Mouse (Mus musculus) kidney, embryonic 15.5 days (tissue): ENCODE measurements at regions not wholly inside any gene's neighbourhood (a gene's known extent, or its start where the extent isn't known, plus 50 kb on each side); places are given as distances from the start of the nearest gene placed in this dataset.

ENCODE experiments used
- ATAC-seq: fragments of 200-750 bp; cut with Nextera tagmentation; replicated peaks from 2 replicates; pipeline ENCODE4 v1.8.0; 2017; ENCODE audit warnings: moderate TSS enrichment; ENCODE audit not compliant: low FRiP score
- H3K27ac ChIP-seq: fragments of 300-500 bp; sonication (generic); 2 replicates; pipeline ENCODE4 v1.5.1; 2015; ENCODE audit warnings: mild to moderate bottlenecking, inconsistent platforms
- H3K27me3 ChIP-seq: fragments of 300-500 bp; sonication (generic); 2 replicates; pipeline ENCODE4 v1.6.1; 2015; ENCODE audit warnings: inconsistent platforms
- H3K36me3 ChIP-seq: fragments of 300-500 bp; sonication (generic); 2 replicates; pipeline ENCODE4 v1.6.1; 2015; ENCODE audit warnings: inconsistent platforms
- H3K4me1 ChIP-seq: fragments of 300-500 bp; sonication (generic); 2 replicates; pipeline ENCODE4 v1.6.1; 2015; ENCODE audit warnings: inconsistent platforms
- H3K4me2 ChIP-seq: fragments of 300-500 bp; sonication (generic); 2 replicates; pipeline ENCODE4 v1.6.1; 2015; ENCODE audit warnings: moderate library complexity, mild to moderate bottlenecking, inconsistent platforms
- H3K4me3 ChIP-seq: fragments of 300-500 bp; sonication (generic); replicated peaks from 2 replicates; pipeline ENCODE4 v1.5.1; 2015; ENCODE audit warnings: mild to moderate bottlenecking, inconsistent platforms
- H3K9ac ChIP-seq: fragments of 300-500 bp; sonication (generic); 2 replicates; pipeline ENCODE4 v1.6.1; 2015; ENCODE audit warnings: mild to moderate bottlenecking, inconsistent platforms
- H3K9me3 ChIP-seq: fragments of 300-500 bp; sonication (generic); replicated peaks from 2 replicates; pipeline ENCODE4 v1.6.1; 2016; ENCODE audit warnings: inconsistent platforms
- WGBS: fragments of 180-500 bp; shearing (Covaris S2); methylation state at CpG from one replicate; pipeline ENCODE4 v1.1.7; 2015; ENCODE audit warnings: mixed read lengths; 5-methylcytosine and 5-hydroxymethylcytosine counted together

DNA sequence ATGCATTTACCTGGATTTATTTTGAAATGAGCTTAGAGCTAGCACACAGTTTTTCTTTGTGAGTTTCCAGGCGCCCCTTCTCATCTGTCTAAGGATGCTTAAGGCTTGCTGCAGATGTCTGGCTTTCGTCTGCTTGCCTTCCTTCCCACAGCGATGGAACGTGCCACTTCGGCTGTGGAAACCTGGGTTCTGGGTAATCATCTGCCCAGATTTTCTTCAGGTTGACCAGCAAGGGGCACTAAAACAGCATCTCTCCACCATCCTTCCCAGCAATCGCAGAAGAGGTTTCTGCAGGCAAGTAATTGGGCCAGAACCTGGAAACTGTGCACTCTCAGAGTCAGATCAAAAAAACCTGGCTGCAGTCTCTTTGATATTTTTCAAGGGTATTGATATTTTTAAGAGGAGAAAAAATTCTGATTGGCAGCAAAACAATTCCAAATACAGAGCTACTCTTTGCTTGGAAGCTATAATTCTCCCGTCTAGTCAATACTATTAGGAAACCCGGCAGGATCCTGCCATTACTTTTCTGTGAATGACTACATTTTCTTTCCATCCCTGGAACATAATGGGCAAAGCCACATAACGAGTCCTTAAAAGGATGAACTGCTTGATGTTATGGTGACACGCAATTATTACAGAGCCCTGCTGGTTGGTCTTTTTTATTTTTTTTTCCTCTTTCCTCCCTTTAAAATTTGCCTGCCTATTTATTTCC, 75.2 kb upstream of the Sash1 start:
- 78% methylated on average over 10 of the region's 10 CpGs for WGBS
- Histone ChIP-seq H3K4me1 (peaks cover 1% of the 10 kb centered on the region), H3K9ac (no peak overlapping the region), H3K4me3 (no peak overlapping the region), H3K4me2 (no peak overlapping the region), H3K9me3 (no peaks in the 10 kb centered on the region), H3K27me3 (no peaks in the 10 kb centered on the region), H3K27ac (no peak overlapping the region), H3K36me3 (no peaks in the 10 kb centered on the region)
- no peak for ATAC-seq

DNA sequence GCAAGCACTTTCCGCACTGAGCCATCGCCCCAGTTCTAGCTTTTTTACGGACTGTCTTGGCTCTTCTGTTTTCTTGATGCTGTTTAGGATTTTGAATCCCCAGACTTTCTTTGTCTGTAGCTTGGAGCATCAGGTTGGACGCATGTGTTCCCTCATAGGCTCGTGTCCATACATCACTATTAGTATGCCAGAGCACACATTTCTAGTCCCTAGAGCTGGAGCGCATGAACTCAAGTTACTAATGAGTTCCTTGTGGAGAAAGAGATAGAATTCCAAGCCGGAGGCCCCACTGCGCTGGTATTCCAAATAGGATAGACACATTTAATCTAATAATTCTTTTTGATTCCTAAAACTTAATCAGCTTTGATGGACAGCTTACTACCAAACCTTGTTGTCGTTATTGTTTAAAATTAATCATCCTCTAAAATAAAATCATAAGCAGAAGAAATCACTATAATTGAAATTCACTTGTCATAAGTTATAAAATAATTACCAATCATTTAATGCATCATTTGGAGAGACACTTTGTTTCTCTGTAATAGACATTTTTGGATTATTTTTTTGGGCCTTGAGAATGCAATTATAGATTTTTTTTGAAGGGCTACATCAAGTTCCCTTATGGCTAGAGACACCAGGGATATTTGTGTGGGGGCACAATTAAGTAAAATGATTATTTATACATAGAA, 74.5 kb upstream of the Sash1 start:
- Histone ChIP-seq H3K9ac (no peak overlapping the region), H3K4me2 (no peak overlapping the region), H3K4me3 (no peak overlapping the region), H3K27me3 (no peaks in the 10 kb centered on the region), H3K9me3 (no peaks in the 10 kb centered on the region), H3K27ac (no peak overlapping the region), H3K4me1 (peaks cover 8% of the 10 kb centered on the region), H3K36me3 (no peaks in the 10 kb centered on the region)
- WGBS: 87% methylated on average over 9 of the region's 9 CpGs
- ATAC-seq: no peak

DNA sequence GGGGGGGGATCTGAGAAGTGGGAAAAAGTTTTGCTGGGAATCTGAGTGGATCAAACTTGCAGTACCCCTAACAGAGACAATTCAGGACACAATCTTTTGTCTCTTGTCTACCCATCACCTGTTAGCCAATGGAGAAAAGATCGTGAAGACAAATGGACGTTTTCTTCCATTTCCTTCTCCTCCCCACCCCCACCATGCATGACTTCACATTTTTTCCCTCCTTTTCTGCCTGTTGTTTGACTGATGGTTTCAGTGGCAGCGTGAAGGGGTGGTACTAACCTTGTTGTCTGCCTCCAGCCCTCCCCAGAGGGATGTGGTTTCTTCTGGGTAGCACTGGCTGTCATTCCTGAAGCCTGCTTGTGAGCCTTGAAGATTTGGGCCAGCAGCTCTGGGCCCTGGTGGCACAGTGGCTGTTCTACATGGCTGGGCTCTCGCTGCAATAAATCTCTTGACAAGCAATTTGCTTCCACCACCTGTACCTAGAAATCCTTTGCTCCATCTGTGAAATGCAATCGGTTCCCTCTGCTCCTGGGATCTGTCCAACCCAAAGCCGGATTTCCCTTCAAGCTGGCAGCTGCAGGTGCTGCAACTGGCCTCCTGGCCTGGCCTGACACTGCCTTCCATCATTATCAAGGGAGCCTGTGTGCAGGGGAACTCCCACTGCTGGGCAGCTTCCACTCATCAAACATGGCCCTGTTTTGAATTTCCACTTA, 69.8 kb upstream of the Sash1 start:
- Histone ChIP-seq H3K27me3 (no peaks in the 10 kb centered on the region), H3K27ac (0 out of 2 replicates have a peak overlapping the region, but pooled peaks have one; percentile 13), H3K36me3 (no peaks in the 10 kb centered on the region), H3K4me2 (no peak overlapping the region), H3K4me1 (peaks cover 25% of the 10 kb centered on the region), H3K4me3 (no peak overlapping the region), H3K9me3 (no peaks in the 10 kb centered on the region), H3K9ac (no peak overlapping the region)
- ATAC-seq: peak; percentile 84
- 18% methylated on average over 6 of the region's 6 CpGs for WGBS

DNA sequence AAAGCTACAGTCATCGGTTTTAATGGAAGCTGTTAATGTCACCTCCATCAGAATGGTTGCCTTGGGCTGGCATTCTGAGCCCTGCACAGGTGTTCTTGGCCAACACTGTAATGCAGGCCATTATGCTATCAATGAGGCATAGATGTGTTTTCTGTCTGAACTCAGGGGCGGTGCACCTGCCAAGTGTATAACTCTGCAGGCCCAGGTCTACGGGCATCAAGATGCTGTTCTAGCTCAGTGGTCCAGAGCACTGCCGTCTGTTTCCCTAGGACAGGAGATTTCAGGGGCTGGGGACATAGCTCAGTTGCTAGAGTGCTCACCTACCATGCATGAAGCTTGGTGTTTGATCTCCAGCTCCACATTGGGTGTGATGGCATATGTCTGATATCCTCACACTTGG, 68.1 kb upstream of the Sash1 start:
- 58% methylated on average over 4 of the region's 4 CpGs for WGBS
- ATAC-seq: peak; percentile 53
- peaks cover 30% of the 10 kb centered on the region for H3K4me1 ChIP-seq

DNA sequence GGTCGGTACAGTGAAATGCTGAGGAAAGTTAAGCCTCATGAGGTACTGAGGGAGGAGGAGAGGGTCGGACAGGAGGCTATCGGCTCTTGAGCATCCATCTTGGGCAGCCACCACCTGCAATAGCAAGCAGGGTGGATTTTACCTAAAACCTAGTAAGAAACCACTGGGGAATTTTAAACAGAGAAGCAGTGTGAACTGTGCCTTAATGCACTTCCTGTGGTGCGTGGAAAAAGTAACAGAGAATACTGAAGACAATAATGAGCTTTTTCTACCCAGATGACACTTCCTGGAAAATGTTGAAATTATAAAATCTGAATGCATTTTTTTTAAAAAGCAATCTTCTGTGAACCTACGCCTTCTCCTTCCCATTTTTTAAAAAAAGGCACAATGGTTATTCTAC, 67.1 kb upstream of the Sash1 start:
- Histone ChIP-seq H3K27ac (no peak overlapping the region), H3K4me2 (no peak overlapping the region), H3K9ac (no peak overlapping the region), H3K36me3 (no peaks in the 10 kb centered on the region), H3K4me3 (no peak overlapping the region), H3K4me1 (peaks cover 30% of the 10 kb centered on the region), H3K9me3 (no peaks in the 10 kb centered on the region), H3K27me3 (no peaks in the 10 kb centered on the region)
- 83% methylated on average over 5 of the region's 5 CpGs for WGBS
- ATAC-seq: no peak

More for the DNA sequence above, 68.1 kb upstream of the Sash1 start:
- H3K27ac ChIP-seq: no peak overlapping the region
- H3K27me3 ChIP-seq: no peaks in the 10 kb centered on the region
- no peak overlapping the region for H3K9ac ChIP-seq
- H3K9me3 ChIP-seq: no peaks in the 10 kb centered on the region
- H3K4me3 ChIP-seq: no peak overlapping the region
- H3K4me2 ChIP-seq: no peak overlapping the region
- H3K36me3 ChIP-seq: no peaks in the 10 kb centered on the region

DNA sequence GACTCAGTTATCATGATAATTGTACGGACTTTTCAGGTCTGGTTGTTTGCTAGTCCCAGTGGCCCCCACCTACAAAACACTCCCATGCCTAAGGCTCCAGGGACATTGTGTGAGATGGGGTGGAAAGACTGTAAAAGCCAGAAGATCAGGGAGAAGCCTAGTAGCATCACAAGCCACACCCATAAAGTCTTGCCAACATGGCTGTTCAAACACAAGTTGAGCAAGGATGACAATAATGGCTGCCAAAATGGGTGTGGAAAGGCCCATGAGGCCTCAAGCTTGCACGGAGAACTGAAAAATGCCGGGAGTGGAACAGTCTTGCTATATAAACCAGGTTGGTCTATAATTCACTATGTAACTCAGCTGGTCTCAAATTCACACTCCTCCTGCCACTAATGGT, 66.1 kb upstream of the Sash1 start:
- Histone ChIP-seq H3K27ac (no peak overlapping the region), H3K36me3 (no peaks in the 10 kb centered on the region), H3K9ac (no peak overlapping the region), H3K27me3 (no peaks in the 10 kb centered on the region), H3K9me3 (no peaks in the 10 kb centered on the region), H3K4me2 (no peak overlapping the region), H3K4me3 (no peak overlapping the region), H3K4me1 (peaks cover 30% of the 10 kb centered on the region)
- 84% methylated on average over 3 of the region's 3 CpGs for WGBS
- ATAC-seq: no peak

DNA sequence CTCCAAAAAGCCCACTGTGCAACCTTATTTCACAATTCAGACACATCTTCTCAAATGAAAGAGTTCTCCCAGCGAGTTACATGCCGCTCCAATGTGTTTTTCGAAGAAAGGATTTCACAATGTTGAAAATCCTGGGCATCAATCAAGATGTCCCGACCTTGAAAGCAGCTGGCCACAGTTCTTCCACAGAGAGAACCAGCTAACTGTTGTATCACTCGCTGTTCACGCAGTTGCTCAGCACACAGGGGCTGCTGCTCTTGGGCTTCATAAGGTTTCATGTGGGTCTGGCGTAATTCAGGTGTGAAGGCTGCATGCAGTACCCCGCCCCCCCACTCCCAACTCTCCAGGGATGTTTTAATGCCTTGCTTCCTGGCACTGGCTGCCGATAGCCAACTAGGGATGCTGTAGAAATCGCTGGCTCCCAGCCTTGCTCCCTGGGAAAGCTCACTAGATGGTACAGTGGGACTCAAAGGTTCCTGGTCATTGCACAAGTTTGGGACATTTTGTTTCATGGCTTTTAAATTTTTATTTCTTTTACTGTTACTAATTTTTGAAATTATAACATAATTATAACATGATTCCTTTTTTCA, 65.5 kb upstream of the Sash1 start:
- Histone ChIP-seq H3K9me3 (no peaks in the 10 kb centered on the region), H3K27me3 (no peaks in the 10 kb centered on the region), H3K4me2 (no peak overlapping the region), H3K27ac (no peak overlapping the region), H3K4me1 (peaks cover 30% of the 10 kb centered on the region), H3K36me3 (no peaks in the 10 kb centered on the region), H3K4me3 (no peak overlapping the region), H3K9ac (no peak overlapping the region)
- WGBS: 65% methylated on average over 10 of the region's 10 CpGs
- no peak for ATAC-seq

DNA sequence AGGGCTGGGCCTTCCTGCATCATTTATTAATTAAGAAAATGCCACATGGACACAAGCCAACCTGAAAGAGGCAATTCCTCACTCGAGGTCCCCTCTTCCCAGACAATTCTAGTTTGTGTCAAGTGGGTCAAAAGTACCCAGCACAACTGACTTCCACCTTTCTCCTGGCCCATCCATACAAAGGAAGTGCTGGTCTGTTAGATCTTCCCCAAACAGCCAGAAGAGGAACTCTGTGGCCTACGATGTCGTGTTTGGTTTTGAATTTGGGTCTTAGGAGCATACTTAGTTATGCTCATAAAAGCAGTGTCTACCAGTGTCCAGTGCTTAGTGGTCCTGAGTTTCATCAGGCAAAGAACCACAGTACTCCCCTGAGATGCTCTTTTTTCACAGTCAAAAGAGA, 62.4 kb upstream of the Sash1 start:
- 80% methylated on average over 3 of the region's 3 CpGs for WGBS
- Histone ChIP-seq H3K4me3 (no peak overlapping the region), H3K4me2 (no peak overlapping the region), H3K4me1 (peaks cover 18% of the 10 kb centered on the region), H3K27ac (no peak overlapping the region), H3K9ac (no peak overlapping the region), H3K9me3 (no peaks in the 10 kb centered on the region), H3K36me3 (no peaks in the 10 kb centered on the region), H3K27me3 (no peaks in the 10 kb centered on the region)
- no peak for ATAC-seq

DNA sequence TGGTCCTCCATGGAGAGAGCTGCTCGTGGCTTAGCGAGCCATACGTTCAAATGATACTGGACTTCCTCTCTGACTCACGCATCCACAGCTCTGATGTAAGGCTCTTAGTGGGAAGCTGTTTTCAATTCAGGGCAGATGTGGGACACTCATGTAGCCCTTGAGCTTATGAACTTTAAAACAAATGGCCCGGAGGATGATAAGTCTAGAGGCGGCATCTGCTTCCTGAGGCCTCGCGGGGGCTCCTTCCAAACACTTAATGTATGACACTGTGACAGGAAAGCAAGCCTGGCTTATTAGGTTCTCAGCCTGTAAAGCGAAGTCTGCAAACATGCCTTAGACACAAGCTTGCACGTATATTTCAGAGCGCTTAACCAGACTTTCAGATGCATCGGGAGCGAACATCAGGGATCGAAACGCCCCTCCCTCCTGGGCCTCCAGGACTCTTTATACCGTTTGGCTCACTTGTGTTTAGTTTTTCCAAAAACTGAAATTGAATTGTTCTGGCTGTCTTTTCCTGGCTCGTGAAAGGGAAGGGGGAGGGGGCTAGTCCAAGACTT, 59.4 kb upstream of the Sash1 start:
- Histone ChIP-seq H3K27ac (peak overlapping the region; percentile 79), H3K36me3 (no peaks in the 10 kb centered on the region), H3K27me3 (no peaks in the 10 kb centered on the region), H3K4me2 (peak overlapping the region; percentile 45), H3K9ac (no peak overlapping the region), H3K9me3 (no peaks in the 10 kb centered on the region), H3K4me3 (peak overlapping the region; percentile 3), H3K4me1 (0 out of 2 replicates have a peak, but pooled peaks cover 6% of the 10 kb centered on the region)
- peak; percentile 49 for ATAC-seq
- WGBS: 32% methylated on average over 17 of the region's 17 CpGs

DNA sequence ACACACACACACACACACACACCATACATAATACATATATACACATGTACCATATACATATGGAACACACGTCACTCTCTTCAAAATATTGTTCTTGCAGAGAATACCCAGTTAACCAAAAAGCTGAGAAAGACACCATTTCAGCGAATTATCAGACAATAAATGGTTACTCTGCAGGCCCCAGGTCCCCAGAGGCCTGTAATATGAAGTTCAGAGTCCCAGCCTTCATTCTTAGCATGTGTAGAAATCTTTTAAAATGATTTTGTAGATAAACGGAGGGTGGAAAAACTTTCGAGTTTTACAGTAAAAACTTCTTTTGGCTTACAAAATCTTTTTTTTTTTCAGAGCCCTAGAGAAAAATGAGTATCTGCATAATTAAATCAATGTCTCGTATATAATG, 58.7 kb upstream of the Sash1 start:
- H3K4me1 ChIP-seq: 0 out of 2 replicates have a peak, but pooled peaks cover 5% of the 10 kb centered on the region
- H3K36me3 ChIP-seq: no peaks in the 10 kb centered on the region
- no peak for ATAC-seq
- no peaks in the 10 kb centered on the region for H3K27me3 ChIP-seq
- peak overlapping the region; percentile 79; the same call in 1 of the 2 replicates for H3K27ac ChIP-seq
- H3K4me2 ChIP-seq: peak overlapping the region; percentile 45
- H3K4me3 ChIP-seq: peak overlapping the region; percentile 3
- no peaks in the 10 kb centered on the region for H3K9me3 ChIP-seq
- WGBS: 65% methylated on average over 5 of the region's 5 CpGs
- no peak overlapping the region for H3K9ac ChIP-seq

DNA sequence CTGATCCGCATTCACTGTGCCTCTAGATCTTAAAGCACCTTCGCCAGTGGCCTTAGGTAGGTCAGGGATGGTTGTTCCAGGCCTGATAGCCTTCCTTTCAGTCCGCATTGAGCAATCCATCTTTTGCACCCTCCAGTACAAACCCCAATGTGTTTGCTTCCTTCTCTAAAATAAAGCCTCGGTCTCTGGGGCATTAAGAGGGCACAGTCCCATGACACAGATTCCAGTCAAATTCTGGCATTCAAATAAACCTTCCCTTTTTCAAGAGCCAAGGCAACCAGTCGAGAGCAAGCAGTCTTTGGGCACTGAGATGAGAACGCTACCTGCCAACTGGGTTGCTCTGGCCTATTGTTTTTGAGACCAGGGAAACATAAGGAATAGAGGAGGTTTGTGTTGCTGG, 57.8 kb upstream of the Sash1 start:
- H3K36me3 ChIP-seq: no peaks in the 10 kb centered on the region
- no peak for ATAC-seq
- WGBS: 88% methylated on average over 6 of the region's 6 CpGs
- no peak overlapping the region for H3K27ac ChIP-seq
- H3K4me1 ChIP-seq: 0 out of 2 replicates have a peak, but pooled peaks cover 5% of the 10 kb centered on the region
- 0 out of 2 replicates have a peak overlapping the region, but pooled peaks have one; percentile 45 for H3K4me2 ChIP-seq
- H3K4me3 ChIP-seq: no peak overlapping the region
- H3K27me3 ChIP-seq: no peaks in the 10 kb centered on the region
- H3K9ac ChIP-seq: no peak overlapping the region
- H3K9me3 ChIP-seq: no peaks in the 10 kb centered on the region
